Mouse (Mus musculus) layer of hippocampus, adult 6 months (tissue): ENCODE data around the gene Myt1. TPM values are rescaled to one million over a fixed set of nuclear protein-coding genes. Genes with fewer than 3 reads are reported as not detected.

Experiments
- long read RNA-seq, 2 experiments: library from polyadenylated mRNA; unstranded; transcript quantifications; one replicate each; pipeline ENCODE4 v2.0.0; 2019 to 2020
- polyA plus RNA-seq: library from polyadenylated mRNA; unstranded; fragments of <200 nt; fragmentation: Nextera tagmentation; gene quantifications from 2 replicates; pipeline ENCODE4 v1.2.3, GENCODE M21; 2021

Gene Myt1
- polyA plus RNA-seq: 0.93 and 1.0 TPM in 2 replicates
- long read RNA-seq, experiment 1, partial matches to known transcripts: 1 of 3 reads
- long read RNA-seq, experiment 1, other reads (novel, unspliced or antisense): 2 of 3 reads
- long read RNA-seq, experiment 2, full-length matches to known transcripts: 1 of 3 reads
- long read RNA-seq, experiment 2, partial matches to known transcripts: 1 of 3 reads
- long read RNA-seq, experiment 2, other reads (novel, unspliced or antisense): 1 of 3 reads

GRCm38 (mm10) chr2:181763006-181763830 lies at the start of gene Myt1:
Gene Myt1, plus strand, starts transcription at chr2:181763332.

GRCm38 (mm10) chr2:181714903-181715326 lies 48.2 kb upstream of the Myt1 start, which contains the start of gene Oprl1:
Gene Oprl1, plus strand, starts transcription at chr2:181715016.

GRCm38 (mm10) chr2:181837372-181838292 lies 74.5 kb downstream of the Myt1 start, which contains the start of gene Pcmtd2:
Gene Pcmtd2, plus strand, starts transcription at chr2:181837854.

GRCm38 (mm10) chr2:181863791-181864535 lies 100.8 kb downstream of the Myt1 start, which contains the start of gene Polr3k:
Gene Polr3k, plus strand, starts transcription at chr2:181864337.

Other genes with a start within 250 kb of the Myt1 start
- 113 and 124 TPM in 2 replicates for gene Dnajc5, start 242.8 kb upstream of the Myt1 start, polyA plus RNA-seq
- 27.8 and 30.1 TPM in 2 replicates for gene Uckl1, start 178.4 kb upstream of the Myt1 start, polyA plus RNA-seq
- gene Prpf6, start 171.5 kb upstream of the Myt1 start, polyA plus RNA-seq: 51.0 and 58.7 TPM in 2 replicates
- 8.0 and 8.6 TPM in 2 replicates for gene Zfp512b, start 170.5 kb upstream of the Myt1 start, polyA plus RNA-seq
- gene Samd10, start 164.1 kb upstream of the Myt1 start, polyA plus RNA-seq: 13.9 and 18.8 TPM in 2 replicates
- gene Gm29797, start 106.3 kb upstream of the Myt1 start, polyA plus RNA-seq: not detected in 2 replicates
- 2.4 and 4.7 TPM in 2 replicates for gene Sox18, start 91.7 kb upstream of the Myt1 start, polyA plus RNA-seq
- gene Tcea2, start 83.0 kb upstream of the Myt1 start, polyA plus RNA-seq: 54.4 and 58.7 TPM in 2 replicates
- gene Rgs19, start 69.4 kb upstream of the Myt1 start, polyA plus RNA-seq: 48.8 and 52.4 TPM in 2 replicates
- gene Lkaaear1, start 64.9 kb upstream of the Myt1 start, polyA plus RNA-seq: not detected in 2 replicates
- gene Oprl1, start 48.3 kb upstream of the Myt1 start, polyA plus RNA-seq: 21.8 and 24.4 TPM in 2 replicates
- gene Pcmtd2, start 74.5 kb downstream of the Myt1 start, polyA plus RNA-seq: 17.0 and 19.4 TPM in 2 replicates
- gene Polr3k, start 101.0 kb downstream of the Myt1 start, polyA plus RNA-seq: 39.8 and 40.5 TPM in 2 replicates
- not detected in 2 replicates for gene Gm14496, start 227.8 kb downstream of the Myt1 start, polyA plus RNA-seq